Mouse (Mus musculus): ENCODE results near the gene Fgfr2. TPM values are rescaled to one million over a fixed set of nuclear protein-coding genes. Genes with fewer than 3 reads are reported as not detected.

Fgfr2 gene
- polyA plus RNA-seq, 1 experiment from 2014 or later: 67.0 TPM

DNA sequence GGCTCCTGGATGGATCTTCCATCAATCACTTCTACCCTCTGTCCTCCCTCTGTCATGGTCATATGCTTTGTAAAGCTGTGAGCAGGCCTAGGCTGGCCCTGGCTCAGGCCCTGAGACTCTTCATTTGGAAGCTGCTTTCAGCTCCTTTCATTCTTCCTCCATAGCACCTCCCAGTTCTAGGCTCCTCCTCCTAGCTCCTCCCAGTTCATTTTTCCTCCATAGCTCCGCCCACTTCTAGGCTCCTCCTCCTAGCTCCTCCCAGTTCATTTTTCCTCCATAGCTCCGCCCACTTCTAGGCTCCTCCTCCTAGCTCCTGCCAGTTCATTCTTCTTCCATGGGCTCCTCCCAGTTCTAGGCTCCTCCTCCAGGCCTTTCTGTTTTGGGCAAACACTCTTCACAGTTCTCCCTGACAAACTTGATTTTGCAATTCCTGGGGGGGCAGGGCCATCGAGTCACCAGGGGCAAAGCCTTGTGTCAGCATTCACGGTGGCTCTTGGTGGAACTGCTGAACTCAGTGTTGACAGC is 880.5 kb downstream of the Fgfr2 start:
- ATAC-seq: peak; percentile 65; the same call in 1 of the 2 replicates
- no peak overlapping the region for H3K4me2 ChIP-seq (replicated peaks)
- H3K4me1 ChIP-seq (replicated peaks): 0 out of 2 replicates have a peak, but pooled peaks cover 6% of the 10 kb centered on the region
- no peaks in the 10 kb centered on the region for H3K27me3 ChIP-seq (replicated peaks)
- no peak overlapping the region for H3K9ac ChIP-seq
- no peaks in the 10 kb centered on the region for H3K9me3 ChIP-seq
- 0 out of 2 replicates have a peak, but pooled peaks cover 4% of the 10 kb centered on the region for H3K36me3 ChIP-seq
- 41% methylated on average over 4 of the region's 4 CpGs for WGBS
- H3K27ac ChIP-seq: no peak overlapping the region
- H3K4me3 ChIP-seq (replicated peaks): no peak overlapping the region

DNA sequence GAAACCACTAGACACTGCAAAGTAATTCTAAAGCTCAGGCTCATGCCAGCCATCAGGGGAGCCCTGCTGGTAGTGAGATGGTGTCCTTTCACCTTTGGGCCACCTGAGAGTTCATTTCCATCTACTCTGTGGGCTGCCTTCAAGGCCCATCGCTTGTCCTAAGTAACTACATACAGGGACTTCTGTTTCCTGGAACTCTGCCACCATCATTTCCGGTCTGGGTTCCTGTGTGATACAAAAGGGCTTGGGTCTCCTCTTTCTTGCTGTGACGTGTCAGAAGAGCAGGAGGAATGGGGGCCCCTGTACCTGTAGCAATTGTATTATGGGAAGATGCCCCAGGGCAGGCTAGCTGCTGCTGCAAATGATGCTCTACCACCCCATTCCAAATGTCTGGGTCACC is 884.2 kb downstream of the Fgfr2 start:
- Histone ChIP-seq H3K27ac (no peak overlapping the region), H3K4me1 (replicated peaks) (0 out of 2 replicates have a peak, but pooled peaks cover 7% of the 10 kb centered on the region), H3K36me3 (peaks cover 9% of the 10 kb centered on the region; the same call in 1 of the 2 replicates), H3K9ac (no peak overlapping the region), H3K27me3 (replicated peaks) (no peaks in the 10 kb centered on the region), H3K4me3 (replicated peaks) (no peak overlapping the region), H3K9me3 (no peaks in the 10 kb centered on the region), H3K4me2 (replicated peaks) (no peak overlapping the region)
- 74% methylated on average over 3 of the region's 3 CpGs for WGBS
- ATAC-seq: no peak

DNA sequence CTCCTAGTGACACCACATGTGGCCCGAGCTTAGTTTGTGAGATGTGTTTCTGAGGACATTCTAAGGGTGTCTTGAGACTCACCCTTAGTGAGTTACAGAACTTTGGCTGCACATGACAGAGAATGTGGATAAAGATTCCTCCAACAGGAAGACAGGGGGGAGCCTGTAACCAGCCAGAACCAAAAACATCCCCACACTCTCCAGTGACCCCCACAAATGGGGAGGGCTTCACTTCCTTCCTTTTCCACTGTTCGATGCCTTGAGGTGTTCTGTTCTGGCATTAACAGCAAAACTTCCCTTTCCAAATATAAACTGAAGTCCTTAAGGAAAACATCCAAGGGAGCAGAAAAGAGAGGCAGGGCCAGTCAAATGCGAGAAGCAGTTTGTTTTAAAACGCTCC is 886.0 kb downstream of the Fgfr2 start:
- H3K4me3 ChIP-seq (replicated peaks): no peak overlapping the region
- 0 out of 2 replicates have a peak, but pooled peaks cover 7% of the 10 kb centered on the region for H3K4me1 ChIP-seq (replicated peaks)
- no peak for ATAC-seq
- WGBS: 45% methylated on average over 4 of the region's 4 CpGs
- H3K36me3 ChIP-seq: peaks cover 9% of the 10 kb centered on the region; the same call in 1 of the 2 replicates
- no peak overlapping the region for H3K27ac ChIP-seq
- H3K9me3 ChIP-seq: no peaks in the 10 kb centered on the region
- no peak overlapping the region for H3K4me2 ChIP-seq (replicated peaks)
- H3K9ac ChIP-seq: no peak overlapping the region
- H3K27me3 ChIP-seq (replicated peaks): no peaks in the 10 kb centered on the region

DNA sequence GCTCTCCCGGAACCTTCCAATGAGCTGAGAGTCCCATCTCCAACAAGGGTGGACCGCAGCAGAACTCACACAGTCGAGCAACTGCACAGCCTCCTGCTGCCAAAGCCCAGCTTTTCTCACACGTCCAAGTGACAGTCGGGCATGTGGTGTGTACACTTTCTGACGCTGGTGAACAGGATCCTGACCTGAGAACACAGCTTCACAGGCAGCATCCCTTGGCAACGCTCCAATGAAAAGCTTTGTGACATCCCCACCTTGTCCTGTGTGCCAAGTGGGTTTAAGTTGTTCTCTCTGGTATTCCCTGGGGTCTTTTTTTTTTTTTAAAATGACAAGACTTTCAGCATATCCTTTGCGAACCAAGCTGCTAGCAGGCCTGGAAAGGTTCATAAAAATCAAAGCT is 886.4 kb downstream of the Fgfr2 start:
- 0 out of 2 replicates have a peak, but pooled peaks cover 7% of the 10 kb centered on the region for H3K4me1 ChIP-seq (replicated peaks)
- no peak for ATAC-seq
- H3K27me3 ChIP-seq (replicated peaks): no peaks in the 10 kb centered on the region
- H3K9ac ChIP-seq: no peak overlapping the region
- 77% methylated on average over 8 of the region's 8 CpGs for WGBS
- peaks cover 9% of the 10 kb centered on the region; the same call in 1 of the 2 replicates for H3K36me3 ChIP-seq
- no peak overlapping the region for H3K4me3 ChIP-seq (replicated peaks)
- H3K9me3 ChIP-seq: no peaks in the 10 kb centered on the region
- H3K27ac ChIP-seq: no peak overlapping the region
- no peak overlapping the region for H3K4me2 ChIP-seq (replicated peaks)

DNA sequence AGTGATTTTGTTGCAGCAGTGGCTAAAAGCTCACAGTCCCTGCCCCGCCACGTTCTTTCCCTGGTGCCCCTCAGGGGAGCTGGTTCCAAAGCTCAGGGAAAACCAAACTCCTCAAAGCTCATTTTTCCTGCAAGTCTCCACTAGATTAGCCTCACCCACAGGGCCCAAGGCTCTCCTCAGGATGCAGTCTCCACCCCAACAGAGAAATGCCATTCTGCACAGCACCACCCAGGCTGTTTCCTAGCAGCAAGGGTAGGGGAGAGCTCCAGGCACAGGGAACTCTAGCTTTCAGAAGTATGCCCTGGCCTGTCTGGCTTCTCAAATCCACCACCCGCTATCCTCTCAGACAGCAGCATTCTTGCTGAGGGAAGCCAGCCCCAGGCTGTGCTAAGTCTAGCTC is 888.9 kb downstream of the Fgfr2 start:
- no peak overlapping the region for H3K4me2 ChIP-seq (replicated peaks)
- 66% methylated on average over 3 of the region's 3 CpGs for WGBS
- no peaks in the 10 kb centered on the region for H3K9me3 ChIP-seq
- H3K9ac ChIP-seq: no peak overlapping the region
- H3K36me3 ChIP-seq: peaks cover 4% of the 10 kb centered on the region; the same call in 1 of the 2 replicates
- 0 out of 2 replicates have a peak, but pooled peaks cover 7% of the 10 kb centered on the region for H3K4me1 ChIP-seq (replicated peaks)
- no peak for ATAC-seq
- H3K27ac ChIP-seq: no peak overlapping the region
- H3K4me3 ChIP-seq (replicated peaks): no peak overlapping the region
- H3K27me3 ChIP-seq (replicated peaks): no peaks in the 10 kb centered on the region

DNA sequence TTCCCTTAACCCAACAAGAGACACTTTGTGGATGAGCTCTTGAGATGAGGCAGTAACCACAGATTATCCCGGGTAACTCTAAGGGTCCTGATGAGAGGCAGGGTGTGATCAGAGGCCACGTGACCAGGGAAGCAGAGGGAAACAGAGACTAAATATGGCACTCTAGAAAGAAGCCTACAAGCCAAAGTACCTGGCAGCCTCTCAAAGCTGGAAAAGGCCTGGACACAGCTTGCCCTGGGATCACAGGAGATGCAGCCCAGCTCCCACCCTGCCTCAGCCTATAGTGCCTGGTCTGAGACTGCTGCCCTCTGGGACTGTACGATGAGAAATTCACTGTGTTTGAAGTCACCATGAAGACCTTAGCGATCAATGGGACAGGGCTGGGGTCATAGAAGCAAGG is 889.4 kb downstream of the Fgfr2 start:
- Histone ChIP-seq H3K27me3 (replicated peaks) (no peaks in the 10 kb centered on the region), H3K4me1 (replicated peaks) (0 out of 2 replicates have a peak, but pooled peaks cover 7% of the 10 kb centered on the region), H3K4me3 (replicated peaks) (no peak overlapping the region), H3K27ac (no peak overlapping the region), H3K9ac (no peak overlapping the region), H3K36me3 (peaks cover 4% of the 10 kb centered on the region; the same call in 1 of the 2 replicates), H3K9me3 (no peaks in the 10 kb centered on the region), H3K4me2 (replicated peaks) (no peak overlapping the region)
- no peak for ATAC-seq
- WGBS: 69% methylated on average over 4 of the region's 4 CpGs

DNA sequence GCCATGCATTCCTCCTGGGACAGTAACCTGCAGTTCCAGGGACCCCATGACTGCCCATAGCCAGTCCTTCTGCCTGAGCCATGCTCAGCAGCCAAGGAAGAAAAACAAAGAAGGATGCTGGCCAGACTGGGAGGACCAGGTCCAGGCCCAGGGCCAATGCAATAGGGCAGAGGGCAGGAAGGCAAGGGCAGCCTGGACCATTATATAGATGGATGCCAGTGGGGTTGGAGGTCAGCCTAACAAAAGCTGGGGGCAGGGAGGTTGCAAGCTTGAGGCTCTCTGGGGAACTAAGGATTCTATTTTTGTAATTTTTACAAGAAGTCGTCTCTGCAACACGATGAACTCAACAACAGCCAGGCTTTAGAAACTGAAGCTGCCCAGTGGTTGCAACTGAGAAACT is 890.2 kb downstream of the Fgfr2 start:
- no peak for ATAC-seq
- Histone ChIP-seq H3K27ac (no peak overlapping the region), H3K4me1 (replicated peaks) (0 out of 2 replicates have a peak, but pooled peaks cover 7% of the 10 kb centered on the region), H3K4me2 (replicated peaks) (no peak overlapping the region), H3K9ac (no peak overlapping the region), H3K36me3 (peaks cover 4% of the 10 kb centered on the region; the same call in 1 of the 2 replicates), H3K9me3 (no peaks in the 10 kb centered on the region), H3K4me3 (replicated peaks) (no peak overlapping the region), H3K27me3 (replicated peaks) (no peaks in the 10 kb centered on the region)
- 55% methylated on average over 2 of the region's 2 CpGs for WGBS

DNA sequence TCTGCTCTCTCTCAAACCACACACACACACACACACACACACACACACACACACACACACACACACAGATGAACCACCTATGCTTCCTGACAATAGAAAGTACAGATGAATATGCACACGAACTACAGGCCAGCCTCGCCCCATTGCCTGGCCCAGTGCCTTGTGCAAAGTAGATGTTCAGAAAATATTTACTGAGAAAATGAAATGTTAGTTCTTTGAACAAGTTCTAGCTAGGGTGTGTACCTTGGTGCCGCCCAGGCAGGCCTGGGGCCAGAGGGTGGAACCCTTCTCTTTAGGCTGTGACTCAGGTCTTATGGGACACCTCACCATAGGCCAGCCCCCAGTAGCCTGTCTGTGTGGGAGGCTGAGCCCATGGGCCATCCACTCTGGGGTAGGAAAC is 891.7 kb downstream of the Fgfr2 start:
- no peak overlapping the region for H3K4me2 ChIP-seq (replicated peaks)
- H3K27me3 ChIP-seq (replicated peaks): no peaks in the 10 kb centered on the region
- H3K4me1 ChIP-seq (replicated peaks): 0 out of 2 replicates have a peak, but pooled peaks cover 2% of the 10 kb centered on the region
- H3K9me3 ChIP-seq: no peaks in the 10 kb centered on the region
- H3K4me3 ChIP-seq (replicated peaks): no peak overlapping the region
- H3K27ac ChIP-seq: no peak overlapping the region
- 74% methylated on average over 3 of the region's 3 CpGs for WGBS
- H3K9ac ChIP-seq: no peak overlapping the region
- peaks cover 4% of the 10 kb centered on the region; the same call in 1 of the 2 replicates for H3K36me3 ChIP-seq
- no peak for ATAC-seq

DNA sequence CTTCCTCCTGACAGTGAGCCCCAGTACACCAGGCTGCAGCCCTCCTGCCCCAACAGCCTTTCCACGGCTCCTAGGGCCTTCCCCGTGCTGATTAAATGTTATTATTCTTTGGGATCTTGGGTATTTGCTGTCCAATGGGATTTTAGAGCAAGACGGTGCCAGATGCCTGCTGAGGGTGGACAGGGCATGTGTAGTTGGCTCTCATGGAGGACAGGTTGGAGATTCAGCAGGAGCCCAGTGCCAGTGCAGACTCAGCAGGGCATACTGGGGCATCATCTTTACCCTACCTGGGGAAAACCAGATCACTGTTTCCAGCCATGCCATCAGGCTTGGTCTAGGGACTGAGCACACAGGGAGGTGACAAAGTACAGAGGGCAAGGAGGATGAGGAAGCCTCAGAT is 892.2 kb downstream of the Fgfr2 start:
- 83% methylated on average over 3 of the region's 3 CpGs for WGBS
- H3K9ac ChIP-seq: no peak overlapping the region
- 0 out of 2 replicates have a peak, but pooled peaks cover 2% of the 10 kb centered on the region for H3K4me1 ChIP-seq (replicated peaks)
- no peak overlapping the region for H3K4me2 ChIP-seq (replicated peaks)
- H3K36me3 ChIP-seq: peaks cover 3% of the 10 kb centered on the region; the same call in 1 of the 2 replicates
- H3K27me3 ChIP-seq (replicated peaks): no peaks in the 10 kb centered on the region
- H3K9me3 ChIP-seq: no peaks in the 10 kb centered on the region
- ATAC-seq: no peak
- H3K27ac ChIP-seq: no peak overlapping the region
- H3K4me3 ChIP-seq (replicated peaks): no peak overlapping the region

DNA sequence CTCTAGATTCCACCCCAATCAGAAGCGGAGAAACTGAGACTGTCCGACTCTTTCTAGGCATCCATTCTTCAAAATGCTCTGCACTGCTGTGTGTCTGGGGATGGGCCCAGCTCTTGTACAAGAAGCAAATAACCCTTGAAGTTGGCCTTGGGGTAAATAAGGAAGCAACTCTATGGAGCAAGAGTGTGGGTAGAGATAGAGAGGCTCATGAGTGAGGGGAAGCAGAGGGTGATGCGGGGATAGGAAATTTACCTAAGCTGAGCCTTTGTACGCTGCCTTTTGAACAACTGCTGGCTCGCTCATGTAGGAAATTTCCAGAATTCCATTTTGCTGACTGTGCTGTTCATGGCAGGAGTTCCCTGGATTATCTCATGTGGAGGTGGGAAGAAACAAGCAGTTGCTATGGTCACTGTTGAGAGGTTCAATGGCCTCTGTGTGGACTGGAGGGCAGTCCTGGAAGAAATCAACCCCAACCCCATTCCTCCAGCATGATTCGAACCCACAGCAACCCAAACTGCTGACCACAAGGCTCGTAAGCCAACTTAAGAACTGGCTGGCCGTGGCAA is 896.0 kb downstream of the Fgfr2 start:
- no peak overlapping the region for H3K4me2 ChIP-seq (replicated peaks)
- no peak overlapping the region for H3K9ac ChIP-seq
- 78% methylated on average over 8 of the region's 8 CpGs for WGBS
- H3K27me3 ChIP-seq (replicated peaks): no peaks in the 10 kb centered on the region
- peak; percentile 24; the same call in 1 of the 2 replicates for ATAC-seq
- no peak overlapping the region for H3K4me3 ChIP-seq (replicated peaks)
- H3K4me1 ChIP-seq (replicated peaks): no peaks in the 10 kb centered on the region; the same call in 1 of the 2 replicates
- H3K36me3 ChIP-seq: no peaks in the 10 kb centered on the region
- H3K9me3 ChIP-seq: no peaks in the 10 kb centered on the region
- peak overlapping the region; percentile 19; the same call in 1 of the 2 replicates for H3K27ac ChIP-seq

DNA sequence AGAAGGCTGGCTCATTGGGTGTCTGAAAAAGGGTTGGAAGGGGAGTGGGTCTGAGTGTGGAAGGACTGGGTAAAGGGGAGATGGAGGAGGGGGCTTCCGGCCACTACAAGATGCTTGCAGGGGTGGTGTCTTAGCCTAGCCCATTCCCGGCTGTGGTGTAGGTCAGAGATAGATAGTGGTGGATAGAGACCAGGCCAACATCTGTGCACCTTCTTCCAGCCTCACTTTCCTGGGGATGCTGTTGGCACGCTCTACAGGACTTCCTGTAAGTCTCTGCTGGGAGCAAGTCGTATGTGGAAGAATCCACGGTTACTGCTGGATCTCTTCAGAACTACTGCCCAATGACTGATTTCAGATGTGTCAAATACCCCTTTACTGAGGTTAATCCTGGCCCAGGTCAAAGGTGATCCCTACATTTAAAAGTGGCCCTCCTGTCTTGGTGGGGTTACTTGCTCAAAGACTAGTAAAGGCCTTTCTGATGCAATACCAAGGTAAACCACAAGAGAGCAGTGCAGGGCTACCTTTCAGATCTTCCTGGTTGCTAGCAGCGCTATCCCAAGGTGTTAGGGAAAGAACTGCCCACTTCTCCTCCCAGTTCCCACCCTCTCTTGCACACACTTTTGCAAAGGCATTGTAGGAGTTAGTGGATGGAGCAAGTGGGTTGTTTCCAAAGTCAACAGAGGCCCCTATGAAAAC is 896.6 kb downstream of the Fgfr2 start:
- H3K27ac ChIP-seq: 0 out of 2 replicates have a peak overlapping the region, but pooled peaks have one; percentile 19
- no peak overlapping the region for H3K4me2 ChIP-seq (replicated peaks)
- WGBS: 59% methylated on average over 6 of the region's 6 CpGs
- H3K36me3 ChIP-seq: no peaks in the 10 kb centered on the region
- H3K4me3 ChIP-seq (replicated peaks): no peak overlapping the region
- H3K9ac ChIP-seq: no peak overlapping the region
- H3K9me3 ChIP-seq: no peaks in the 10 kb centered on the region
- H3K27me3 ChIP-seq (replicated peaks): no peaks in the 10 kb centered on the region
- peak; percentile 71 for ATAC-seq
- no peaks in the 10 kb centered on the region; the same call in 1 of the 2 replicates for H3K4me1 ChIP-seq (replicated peaks)

DNA sequence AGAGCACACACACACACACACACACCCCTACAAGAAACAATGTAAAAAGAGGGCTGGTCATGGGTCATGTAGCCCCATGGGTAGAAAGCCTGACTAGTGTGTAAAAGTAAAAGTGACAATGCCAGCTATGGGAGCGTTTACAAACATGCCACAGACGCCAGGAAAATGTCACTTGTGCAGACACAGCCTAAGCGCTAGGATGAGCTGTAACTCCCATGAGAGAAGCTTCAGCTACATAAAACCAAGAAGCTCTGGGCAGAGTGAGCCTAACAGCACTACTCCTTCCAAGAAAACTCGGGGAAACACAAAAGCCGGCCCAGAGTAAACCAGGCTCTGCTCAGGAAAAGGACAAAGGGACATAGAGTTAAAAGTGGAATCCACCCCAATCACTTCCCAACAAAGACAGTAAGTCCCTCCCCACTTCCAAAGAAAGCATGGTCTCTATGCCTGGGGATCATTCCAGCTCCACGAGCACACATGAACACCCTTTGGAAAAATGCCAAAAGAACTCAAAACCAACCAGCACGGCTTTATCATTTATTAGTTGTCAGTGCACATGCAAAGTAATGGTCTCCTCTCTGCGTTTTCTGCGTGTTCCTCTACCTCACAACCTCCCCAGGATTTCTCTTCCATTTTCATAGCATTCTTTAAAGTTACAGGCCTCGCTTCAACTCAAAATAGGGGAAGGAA is 899.6 kb downstream of the Fgfr2 start:
- Histone ChIP-seq H3K27me3 (replicated peaks) (no peaks in the 10 kb centered on the region), H3K36me3 (no peaks in the 10 kb centered on the region), H3K9ac (no peak overlapping the region), H3K4me2 (replicated peaks) (no peak overlapping the region), H3K27ac (no peak overlapping the region), H3K4me3 (replicated peaks) (no peak overlapping the region), H3K4me1 (replicated peaks) (no peaks in the 10 kb centered on the region; the same call in 1 of the 2 replicates), H3K9me3 (no peaks in the 10 kb centered on the region)
- WGBS: 39% methylated on average over 10 of the region's 10 CpGs
- no peak for ATAC-seq
